Mouse (Mus musculus): ENCODE measurements around the gene Pramel6. TPM values are rescaled to one million over a fixed set of nuclear protein-coding genes. Genes with fewer than 3 reads are reported as not detected.

The Pramel6 gene
- polyA plus RNA-seq, 1 experiment from 2014 or later, result not detected

DNA sequence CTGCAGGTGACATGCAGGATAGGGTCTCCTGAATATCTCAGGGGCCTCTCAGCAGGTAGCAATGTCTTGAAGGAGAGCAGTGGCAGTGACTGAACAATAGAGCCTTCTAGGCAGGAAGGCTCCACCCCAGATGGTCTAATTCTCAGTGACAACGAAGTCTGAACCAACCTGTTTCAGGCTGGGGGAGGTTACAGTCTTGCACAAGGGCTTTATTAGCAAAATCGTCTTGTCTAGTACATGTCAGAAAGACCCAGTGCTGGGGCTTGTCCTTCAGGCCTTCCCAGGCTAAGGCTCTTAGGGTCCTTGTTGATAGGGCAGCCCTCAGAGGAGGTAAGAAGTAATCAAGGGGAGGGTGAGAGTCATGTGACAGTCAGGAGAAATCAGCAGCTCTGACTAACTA lies 28.5 kb downstream of the Pramel6 start:
- no peak overlapping the region for H3K4me2 ChIP-seq
- no peak overlapping the region for H3K9ac ChIP-seq
- no peak overlapping the region for H3K4me3 ChIP-seq
- no peaks in the 10 kb centered on the region for H3K27me3 ChIP-seq
- no peaks in the 10 kb centered on the region for H3K9me3 ChIP-seq
- no peaks in the 10 kb centered on the region for H3K4me1 ChIP-seq
- H3K27ac ChIP-seq, result no peak overlapping the region
- ATAC-seq (ENCODE audit: borderline replicate concordance, extremely low read depth, low FRiP score, low TSS enrichment), result no peak
- no peaks in the 10 kb centered on the region for H3K36me3 ChIP-seq
- WGBS, result 68% methylated on average over 2 of the region's 2 CpGs

GRCm38 (mm10) chr2:87545442-87545841 lies 39.1 kb downstream of the Pramel6 start, which contains the start of gene Olfr1128:
Gene Olfr1128 (minus strand): TSS chr2:87545542.
- Histone ChIP-seq H3K4me2 (no peak within 1 kb of the TSS), H3K27me3 (no peaks in the 10 kb centered on the region), H3K9ac (no peak within 1 kb of the TSS), H3K9me3 (no peaks in the 10 kb centered on the region), H3K36me3 (no peaks in the 10 kb centered on the region), H3K4me3 (no peak within 1 kb of the TSS), H3K4me1 (no peaks in the 10 kb centered on the region), H3K27ac (no peak within 1 kb of the TSS)
- 79% methylated on average over 1 of the region's 1 CpGs for WGBS
- no peak for ATAC-seq (ENCODE audit: borderline replicate concordance, extremely low read depth, low FRiP score, low TSS enrichment)

Other genes starting within 250 kb of the Pramel6 start
- not detected in 2 replicates for gene Olfr1116, start 239.0 kb upstream of the Pramel6 start, polyA plus RNA-seq (2015; fragmentation: Nextera tagmentation; extraction: Ambion mirVana)
- gene Olfr1118, start 199.0 kb upstream of the Pramel6 start, polyA plus RNA-seq (2015; fragmentation: Nextera tagmentation; extraction: Ambion mirVana), result not detected in 2 replicates
- not detected in 2 replicates for gene Olfr1120, start 151.8 kb upstream of the Pramel6 start, polyA plus RNA-seq (2015; fragmentation: Nextera tagmentation; extraction: Ambion mirVana)
- not detected in 2 replicates for gene Olfr1121, start 136.7 kb upstream of the Pramel6 start, polyA plus RNA-seq (2015; fragmentation: Nextera tagmentation; extraction: Ambion mirVana)
- not detected in 2 replicates for gene Olfr1122, start 120.7 kb upstream of the Pramel6 start, polyA plus RNA-seq (2015; fragmentation: Nextera tagmentation; extraction: Ambion mirVana)
- gene Olfr1123, start 89.9 kb upstream of the Pramel6 start, polyA plus RNA-seq (2015; fragmentation: Nextera tagmentation; extraction: Ambion mirVana), result not detected in 2 replicates
- gene Olfr1124, start 76.3 kb upstream of the Pramel6 start, polyA plus RNA-seq (2015; fragmentation: Nextera tagmentation; extraction: Ambion mirVana), result 0.07 and 0.09 TPM in 2 replicates
- gene Olfr1126, start 52.6 kb upstream of the Pramel6 start, polyA plus RNA-seq (2015; fragmentation: Nextera tagmentation; extraction: Ambion mirVana), result not detected in 2 replicates
- gene Pramel7, start 9.5 kb upstream of the Pramel6 start, polyA plus RNA-seq (2015; fragmentation: Nextera tagmentation; extraction: Ambion mirVana), result not detected in 2 replicates
- not detected in 2 replicates for gene Olfr153, start 25.2 kb downstream of the Pramel6 start, polyA plus RNA-seq (2015; fragmentation: Nextera tagmentation; extraction: Ambion mirVana)
- gene Olfr1128, start 39.0 kb downstream of the Pramel6 start, polyA plus RNA-seq (2015; fragmentation: Nextera tagmentation; extraction: Ambion mirVana), result not detected in 2 replicates
- not detected in 2 replicates for gene Olfr1129, start 67.3 kb downstream of the Pramel6 start, polyA plus RNA-seq (2015; fragmentation: Nextera tagmentation; extraction: Ambion mirVana)
- not detected in 2 replicates for gene Olfr1130, start 99.6 kb downstream of the Pramel6 start, polyA plus RNA-seq (2015; fragmentation: Nextera tagmentation; extraction: Ambion mirVana)
- not detected in 2 replicates for gene Olfr1131, start 120.5 kb downstream of the Pramel6 start, polyA plus RNA-seq (2015; fragmentation: Nextera tagmentation; extraction: Ambion mirVana)
- not detected in 2 replicates for gene Olfr1132, start 131.0 kb downstream of the Pramel6 start, polyA plus RNA-seq (2015; fragmentation: Nextera tagmentation; extraction: Ambion mirVana)
- not detected in 2 replicates for gene Olfr1133, start 140.8 kb downstream of the Pramel6 start, polyA plus RNA-seq (2015; fragmentation: Nextera tagmentation; extraction: Ambion mirVana)
- not detected in 2 replicates for gene Olfr1134, start 151.9 kb downstream of the Pramel6 start, polyA plus RNA-seq (2015; fragmentation: Nextera tagmentation; extraction: Ambion mirVana)
- not detected in 2 replicates for gene Olfr1135, start 167.1 kb downstream of the Pramel6 start, polyA plus RNA-seq (2015; fragmentation: Nextera tagmentation; extraction: Ambion mirVana)
- gene Olfr1136, start 187.4 kb downstream of the Pramel6 start, polyA plus RNA-seq (2015; fragmentation: Nextera tagmentation; extraction: Ambion mirVana), result not detected in 2 replicates
- gene Olfr1137, start 206.6 kb downstream of the Pramel6 start, polyA plus RNA-seq (2015; fragmentation: Nextera tagmentation; extraction: Ambion mirVana), result not detected in 2 replicates
- gene Olfr1138, start 233.4 kb downstream of the Pramel6 start, polyA plus RNA-seq (2015; fragmentation: Nextera tagmentation; extraction: Ambion mirVana), result not detected in 2 replicates
- not detected in 2 replicates for gene Olfr1140, start 237.2 kb downstream of the Pramel6 start, polyA plus RNA-seq (2015; fragmentation: Nextera tagmentation; extraction: Ambion mirVana)
- not detected in 2 replicates for gene Olfr1141, start 247.4 kb downstream of the Pramel6 start, polyA plus RNA-seq (2015; fragmentation: Nextera tagmentation; extraction: Ambion mirVana)